Mouse (Mus musculus): ENCODE measurements around the gene Dhrs3. TPM values are rescaled to one million over a fixed set of nuclear protein-coding genes. Genes with fewer than 3 reads are reported as not detected.

Gene Dhrs3
- polyA plus RNA-seq, 1 experiment from 2014 or later, result 21.2 TPM

- Histone ChIP-seq H3K36me3 (no peaks in the 10 kb centered on the region), H3K27me3 (ENCODE audit: insufficient read depth, poor library complexity, severe bottlenecking) (no peaks in the 10 kb centered on the region), H3K27ac (no peak overlapping the region), H3K9me3 (no peaks in the 10 kb centered on the region), H3K4me3 (no peak overlapping the region), H3K4me1 (peaks cover 33% of the 10 kb centered on the region)
- 72% methylated on average over 7 of the region's 7 CpGs for WGBS
- no peak for DNase-seq (ENCODE audit: low spot score)
Measured at GRCm38 (mm10) chr4:144951859-144952258, 59.2 kb downstream of the Dhrs3 start.

GRCm38 (mm10) chr4:144953421-144953820 lies 60.8 kb downstream of the Dhrs3 start:
- 83% methylated on average over 1 of the region's 1 CpGs for WGBS
- Histone ChIP-seq H3K9me3 (no peaks in the 10 kb centered on the region), H3K27me3 (ENCODE audit: insufficient read depth, poor library complexity, severe bottlenecking) (no peaks in the 10 kb centered on the region)

GRCm38 (mm10) chr4:144955863-144956262 lies 63.2 kb downstream of the Dhrs3 start:
- Histone ChIP-seq H3K36me3 (no peaks in the 10 kb centered on the region), H3K4me3 (no peak overlapping the region), H3K27me3 (ENCODE audit: insufficient read depth, poor library complexity, severe bottlenecking) (0 out of 2 replicates have a peak, but pooled peaks cover 4% of the 10 kb centered on the region), H3K4me1 (peaks cover 4% of the 10 kb centered on the region; the same call in 1 of the 2 replicates), H3K27ac (no peak overlapping the region), H3K9me3 (no peaks in the 10 kb centered on the region)
- DNase-seq (ENCODE audit: low spot score), result no peak
- WGBS, result 74% methylated on average over 1 of the region's 1 CpGs

More at GRCm38 (mm10) chr4:144953421-144953820, 60.8 kb downstream of the Dhrs3 start:
- DNase-seq (ENCODE audit: low spot score), result no peak
- Histone ChIP-seq H3K4me1 (peaks cover 20% of the 10 kb centered on the region), H3K27ac (no peak overlapping the region), H3K36me3 (no peaks in the 10 kb centered on the region), H3K4me3 (no peak overlapping the region)

GRCm38 (mm10) chr4:144956293-144956692 lies 63.7 kb downstream of the Dhrs3 start:
- H3K27me3 ChIP-seq (ENCODE audit: insufficient read depth, poor library complexity, severe bottlenecking), result 0 out of 2 replicates have a peak, but pooled peaks cover 4% of the 10 kb centered on the region
- no peak for DNase-seq (ENCODE audit: low spot score)
- 50% methylated on average over 1 of the region's 1 CpGs for WGBS

GRCm38 (mm10) chr4:144957186-144957585 lies 64.6 kb downstream of the Dhrs3 start:
- WGBS, result 84% methylated on average over 4 of the region's 4 CpGs
- no peaks in the 10 kb centered on the region for H3K9me3 ChIP-seq
- DNase-seq (ENCODE audit: low spot score), result no peak
- peaks cover 4% of the 10 kb centered on the region; the same call in 1 of the 2 replicates for H3K4me1 ChIP-seq
- no peak overlapping the region for H3K4me3 ChIP-seq
- H3K36me3 ChIP-seq, result no peaks in the 10 kb centered on the region
- H3K27ac ChIP-seq, result no peak overlapping the region
- 0 out of 2 replicates have a peak, but pooled peaks cover 4% of the 10 kb centered on the region for H3K27me3 ChIP-seq (ENCODE audit: insufficient read depth, poor library complexity, severe bottlenecking)

More at GRCm38 (mm10) chr4:144956293-144956692, 63.7 kb downstream of the Dhrs3 start:
- Histone ChIP-seq H3K4me3 (no peak overlapping the region), H3K27ac (no peak overlapping the region), H3K9me3 (no peaks in the 10 kb centered on the region), H3K36me3 (no peaks in the 10 kb centered on the region), H3K4me1 (peaks cover 4% of the 10 kb centered on the region; the same call in 1 of the 2 replicates)

- DNase-seq (ENCODE audit: low spot score), result no peak
- H3K27ac ChIP-seq, result no peak overlapping the region
- H3K9me3 ChIP-seq, result no peaks in the 10 kb centered on the region
- peaks cover 4% of the 10 kb centered on the region; the same call in 1 of the 2 replicates for H3K4me1 ChIP-seq
- no peak overlapping the region for H3K4me3 ChIP-seq
- WGBS, result 86% methylated on average over 2 of the region's 2 CpGs
- 0 out of 2 replicates have a peak, but pooled peaks cover 4% of the 10 kb centered on the region for H3K27me3 ChIP-seq (ENCODE audit: insufficient read depth, poor library complexity, severe bottlenecking)
- no peaks in the 10 kb centered on the region for H3K36me3 ChIP-seq
Measured at GRCm38 (mm10) chr4:144957721-144958120, 65.1 kb downstream of the Dhrs3 start.

GRCm38 (mm10) chr4:144960188-144960904 lies 67.7 kb downstream of the Dhrs3 start:
- H3K4me3 ChIP-seq, result no peak overlapping the region
- WGBS, result 57% methylated on average over 8 of the region's 8 CpGs
- H3K36me3 ChIP-seq, result no peaks in the 10 kb centered on the region
- H3K4me1 ChIP-seq, result peaks cover 9% of the 10 kb centered on the region; the same call in 1 of the 2 replicates
- H3K27me3 ChIP-seq (ENCODE audit: insufficient read depth, poor library complexity, severe bottlenecking), result 0 out of 2 replicates have a peak, but pooled peaks cover 4% of the 10 kb centered on the region
- no peak overlapping the region for H3K27ac ChIP-seq
- no peak for DNase-seq (ENCODE audit: low spot score)
- H3K9me3 ChIP-seq, result no peaks in the 10 kb centered on the region

GRCm38 (mm10) chr4:144961232-144961631 lies 68.6 kb downstream of the Dhrs3 start:
- 92% methylated on average over 4 of the region's 4 CpGs for WGBS
- no peak overlapping the region for H3K27ac ChIP-seq
- H3K36me3 ChIP-seq, result no peaks in the 10 kb centered on the region
- no peak overlapping the region for H3K4me3 ChIP-seq
- no peaks in the 10 kb centered on the region for H3K9me3 ChIP-seq
- 0 out of 2 replicates have a peak, but pooled peaks cover 4% of the 10 kb centered on the region for H3K27me3 ChIP-seq (ENCODE audit: insufficient read depth, poor library complexity, severe bottlenecking)
- peaks cover 9% of the 10 kb centered on the region; the same call in 1 of the 2 replicates for H3K4me1 ChIP-seq
- DNase-seq (ENCODE audit: low spot score), result no peak

GRCm38 (mm10) chr4:144961696-144962095 lies 69.1 kb downstream of the Dhrs3 start:
- no peaks in the 10 kb centered on the region for H3K36me3 ChIP-seq
- no peaks in the 10 kb centered on the region for H3K9me3 ChIP-seq
- WGBS, result 91% methylated on average over 3 of the region's 3 CpGs
- H3K4me1 ChIP-seq, result peaks cover 9% of the 10 kb centered on the region; the same call in 1 of the 2 replicates
- no peak for DNase-seq (ENCODE audit: low spot score)
- no peak overlapping the region for H3K4me3 ChIP-seq
- H3K27me3 ChIP-seq (ENCODE audit: insufficient read depth, poor library complexity, severe bottlenecking), result 0 out of 2 replicates have a peak, but pooled peaks cover 4% of the 10 kb centered on the region
- no peak overlapping the region for H3K27ac ChIP-seq

- peaks cover 12% of the 10 kb centered on the region; the same call in 1 of the 2 replicates for H3K4me1 ChIP-seq
- H3K36me3 ChIP-seq, result peaks cover 5% of the 10 kb centered on the region; the same call in 1 of the 2 replicates
- no peak overlapping the region for H3K27ac ChIP-seq
- no peak overlapping the region for H3K4me3 ChIP-seq
- WGBS, result 59% methylated on average over 2 of the region's 2 CpGs
- no peak for DNase-seq (ENCODE audit: low spot score)
- H3K27me3 ChIP-seq (ENCODE audit: insufficient read depth, poor library complexity, severe bottlenecking), result no peaks in the 10 kb centered on the region
- H3K9me3 ChIP-seq, result no peaks in the 10 kb centered on the region
Measured at GRCm38 (mm10) chr4:144965255-144965654, 72.6 kb downstream of the Dhrs3 start.

- Histone ChIP-seq H3K27ac (no peak overlapping the region), H3K4me3 (no peak overlapping the region), H3K36me3 (peaks cover 17% of the 10 kb centered on the region; the same call in 1 of the 2 replicates), H3K27me3 (ENCODE audit: insufficient read depth, poor library complexity, severe bottlenecking) (no peaks in the 10 kb centered on the region), H3K4me1 (peaks cover 9% of the 10 kb centered on the region; the same call in 1 of the 2 replicates), H3K9me3 (no peaks in the 10 kb centered on the region)
- DNase-seq (ENCODE audit: low spot score), result no peak
- WGBS, result 88% methylated on average over 3 of the region's 3 CpGs
Measured at GRCm38 (mm10) chr4:144968371-144968770, 75.7 kb downstream of the Dhrs3 start.

GRCm38 (mm10) chr4:144969030-144969429 lies 76.4 kb downstream of the Dhrs3 start:
- Histone ChIP-seq H3K4me1 (peaks cover 9% of the 10 kb centered on the region; the same call in 1 of the 2 replicates), H3K4me3 (no peak overlapping the region), H3K9me3 (no peaks in the 10 kb centered on the region), H3K36me3 (peaks cover 17% of the 10 kb centered on the region; the same call in 1 of the 2 replicates), H3K27ac (no peak overlapping the region), H3K27me3 (ENCODE audit: insufficient read depth, poor library complexity, severe bottlenecking) (no peaks in the 10 kb centered on the region)
- DNase-seq (ENCODE audit: low spot score), result no peak
- WGBS, result 39% methylated on average over 6 of the region's 6 CpGs

GRCm38 (mm10) chr4:144971048-144971447 lies 78.4 kb downstream of the Dhrs3 start:
- WGBS, result 96% methylated on average over 2 of the region's 2 CpGs
- 0 out of 2 replicates have a peak, but pooled peaks cover 3% of the 10 kb centered on the region for H3K4me1 ChIP-seq
- no peaks in the 10 kb centered on the region for H3K9me3 ChIP-seq
- no peak overlapping the region for H3K27ac ChIP-seq
- no peak overlapping the region for H3K4me3 ChIP-seq
- peaks cover 22% of the 10 kb centered on the region; the same call in 1 of the 2 replicates for H3K36me3 ChIP-seq
- DNase-seq (ENCODE audit: low spot score), result no peak
- no peaks in the 10 kb centered on the region for H3K27me3 ChIP-seq (ENCODE audit: insufficient read depth, poor library complexity, severe bottlenecking)
